Mouse (Mus musculus) lung, embryonic 16.5 days (tissue): ENCODE data around the gene Zfp382. TPM values are rescaled to one million over a fixed set of nuclear protein-coding genes. Genes with fewer than 3 reads are reported as not detected.
"Not testable (repeated sequence)": the region's sequence is repeated elsewhere in the genome, so short reads cannot be mapped to it uniquely, and the experiment has no call there.

Experiments used
- ATAC-seq: fragments of 200-750 bp; cut with Nextera tagmentation; 2 replicates; pipeline ENCODE4 v1.8.0; 2017; ENCODE audit warnings: low read depth, mild to moderate bottlenecking, moderate library complexity
- H3K27ac ChIP-seq: fragments of 300-500 bp; sonication (generic); 2 replicates; pipeline ENCODE4 v1.5.1; 2014; ENCODE audit warnings: mild to moderate bottlenecking, control low read depth, low read length
- H3K27me3 ChIP-seq: fragments of 300-500 bp; sonication (generic); 2 replicates; pipeline ENCODE4 v1.6.1; 2014; ENCODE audit warnings: low read depth, low read length, mixed read lengths; ENCODE audit not compliant: control insufficient read depth, insufficient read depth
- H3K36me3 ChIP-seq: fragments of 300-500 bp; sonication (generic); 2 replicates; pipeline ENCODE4 v1.6.1; 2014; ENCODE audit warnings: low read length; ENCODE audit not compliant: control insufficient read depth, insufficient read depth
- H3K4me1 ChIP-seq: fragments of 300-500 bp; sonication (generic); replicated peaks from 2 replicates; pipeline ENCODE4 v1.6.1; 2014; ENCODE audit warnings: low read length, mixed read lengths; ENCODE audit not compliant: control insufficient read depth, insufficient read depth
- H3K4me2 ChIP-seq: fragments of 300-500 bp; sonication (generic); 2 replicates; pipeline ENCODE4 v1.6.1; 2014; ENCODE audit warnings: low read depth, low read length, control low read depth
- H3K4me3 ChIP-seq: fragments of 300-500 bp; sonication (generic); 2 replicates; pipeline ENCODE4 v1.5.1; 2014; ENCODE audit warnings: mild to moderate bottlenecking, low read length, control low read depth
- H3K9ac ChIP-seq: fragments of 300-500 bp; sonication (generic); 2 replicates; pipeline ENCODE4 v1.6.1; 2014; ENCODE audit warnings: low read length, control low read depth
- H3K9me3 ChIP-seq: fragments of 300-500 bp; sonication (generic); 2 replicates; pipeline ENCODE4 v1.6.1; 2016; ENCODE audit warnings: low read length; ENCODE audit not compliant: control insufficient read depth
- WGBS: fragments of 180-500 bp; shearing (Covaris S2); extraction: QIAGEN DNeasy Blood & Tissue Kit; methylation state at CpG from one replicate; pipeline ENCODE4 v1.1.7; 2014; 5-methylcytosine and 5-hydroxymethylcytosine counted together
- microRNA-seq: library from miRNA; unstranded; fragments of <30 nt; microRNA quantifications from one replicate; pipeline ENCODE4, GENCODE M21; 2016
- polyA plus RNA-seq: library from polyadenylated mRNA; unstranded; fragments of >200 nt; fragmentation: Nextera tagmentation; extraction: Ambion mirVana; gene quantifications from 2 replicates; pipeline ENCODE4 v1.2.1, GENCODE M21; 2015

Gene Zfp382
- polyA plus RNA-seq, 1 experiment from 2014 or later = 11.6 TPM

- no peaks in the 10 kb centered on the region for H3K27me3 ChIP-seq
- peak; percentile 21; the same call in 1 of the 2 replicates for ATAC-seq
- no peak overlapping the region; the same call in 1 of the 2 replicates for H3K27ac ChIP-seq
- H3K4me2 ChIP-seq = peak overlapping the region; percentile 87
- H3K36me3 ChIP-seq = peaks cover 19% of the 10 kb centered on the region
- H3K9me3 ChIP-seq = peaks cover 18% of the 10 kb centered on the region
- H3K9ac ChIP-seq = peak overlapping the region; percentile 92
- 13% methylated on average over 11 of the region's 11 CpGs for WGBS
- peaks cover 8% of the 10 kb centered on the region; the same call in 1 of the 2 replicates for H3K4me1 ChIP-seq
- H3K4me3 ChIP-seq = peak overlapping the region; percentile 78
Observed at GRCm38 (mm10) chr7:30170283-30170951, 48.7 kb downstream of the Zfp382 start.

- H3K9ac ChIP-seq = no peak overlapping the region
- no peak for ATAC-seq
- 0 out of 2 replicates have a peak overlapping the region, but pooled peaks have one; percentile 1 for H3K4me2 ChIP-seq
- WGBS = 65% methylated on average over 12 of the region's 12 CpGs
- H3K4me1 ChIP-seq = no peaks in the 10 kb centered on the region
- H3K36me3 ChIP-seq = peaks cover 10% of the 10 kb centered on the region
- H3K27me3 ChIP-seq = no peaks in the 10 kb centered on the region
- no peaks in the 10 kb centered on the region for H3K9me3 ChIP-seq
- no peak overlapping the region for H3K27ac ChIP-seq
- H3K4me3 ChIP-seq = no peak overlapping the region
Observed at GRCm38 (mm10) chr7:30176474-30176873, 54.7 kb downstream of the Zfp382 start.

GRCm38 (mm10) chr7:30178256-30178655, 56.5 kb downstream of the Zfp382 start:
- Histone ChIP-seq H3K27ac (no peak overlapping the region), H3K27me3 (no peaks in the 10 kb centered on the region), H3K36me3 (peaks cover 10% of the 10 kb centered on the region), H3K9me3 (no peaks in the 10 kb centered on the region), H3K4me1 (no peaks in the 10 kb centered on the region), H3K9ac (no peak overlapping the region), H3K4me2 (no peak overlapping the region), H3K4me3 (no peak overlapping the region)
- WGBS = 70% methylated on average over 11 of the region's 11 CpGs
- ATAC-seq = no peak

GRCm38 (mm10) chr7:30181308-30181707, 59.6 kb downstream of the Zfp382 start:
- H3K27me3 ChIP-seq = no peaks in the 10 kb centered on the region
- WGBS = 7% methylated on average over 4 of the region's 4 CpGs
- no peak; the same call in 1 of the 2 replicates for ATAC-seq

GRCm38 (mm10) chr7:30181929-30182328, 60.2 kb downstream of the Zfp382 start:
- H3K27me3 ChIP-seq, H3K4me2 ChIP-seq, H3K27ac ChIP-seq, H3K9ac ChIP-seq, H3K9me3 ChIP-seq, ATAC-seq, H3K4me3 ChIP-seq, H3K4me1 ChIP-seq: not testable (repeated sequence)
- 92% methylated on average over 10 of the region's 10 CpGs for WGBS
- peaks cover 15% of the 10 kb centered on the region for H3K36me3 ChIP-seq

More at GRCm38 (mm10) chr7:30181308-30181707, 59.6 kb downstream of the Zfp382 start:
- Histone ChIP-seq H3K36me3 (peaks cover 15% of the 10 kb centered on the region), H3K4me3 (no peak overlapping the region), H3K4me2 (no peak overlapping the region), H3K4me1 (peaks cover 6% of the 10 kb centered on the region), H3K9me3 (no peaks in the 10 kb centered on the region), H3K9ac (no peak overlapping the region), H3K27ac (no peak overlapping the region)

GRCm38 (mm10) chr7:30183189-30183588, 61.4 kb downstream of the Zfp382 start:
- ATAC-seq, H3K4me2 ChIP-seq, H3K4me3 ChIP-seq, H3K4me1 ChIP-seq, H3K9ac ChIP-seq, H3K27ac ChIP-seq, H3K27me3 ChIP-seq, H3K9me3 ChIP-seq: not testable (repeated sequence)
- WGBS = 62% methylated on average over 7 of the region's 7 CpGs
- H3K36me3 ChIP-seq = peaks cover 20% of the 10 kb centered on the region

GRCm38 (mm10) chr7:30183879-30184289, 62.1 kb downstream of the Zfp382 start, which contains the start of gene Cox7a1:
TSS of gene Cox7a1 (plus strand) at chr7:30184144.
- no peaks in the 10 kb centered on the region for H3K9me3 ChIP-seq
- ATAC-seq = peak; percentile 79
- peaks cover 6% of the 10 kb centered on the region for H3K4me1 ChIP-seq
- peak within 1 kb of the TSS; percentile 39 for H3K9ac ChIP-seq
- 1% methylated on average over 11 of the region's 11 CpGs for WGBS
- H3K27ac ChIP-seq = no peak within 1 kb of the TSS
- H3K4me2 ChIP-seq = peak within 1 kb of the TSS; percentile 64
- H3K36me3 ChIP-seq = peaks cover 21% of the 10 kb centered on the region
- no peaks in the 10 kb centered on the region for H3K27me3 ChIP-seq
- peak within 1 kb of the TSS; percentile 40 for H3K4me3 ChIP-seq

Small RNA genes within 50 kb of the gene (microRNA-seq; reads per million reads assigned to microRNA genes)
- not detected for gene Gm23368

Other genes starting within 250 kb of the Zfp382 start
- gene Zfp27, start 215.4 kb upstream of the Zfp382 start, polyA plus RNA-seq = 9.3 and 9.7 TPM in 2 replicates
- 4.4 and 4.6 TPM in 2 replicates for gene Zfp383, start 213.7 kb upstream of the Zfp382 start, polyA plus RNA-seq
- gene Zfp74, start 167.9 kb upstream of the Zfp382 start, polyA plus RNA-seq = 9.5 and 9.9 TPM in 2 replicates
- gene Zfp568, start 138.0 kb upstream of the Zfp382 start, polyA plus RNA-seq = 12.3 and 13.8 TPM in 2 replicates
- 3.7 and 4.3 TPM in 2 replicates for gene Zfp14, start 70.6 kb upstream of the Zfp382 start, polyA plus RNA-seq
- 4.7 and 5.0 TPM in 2 replicates for gene Zfp82, start 49.0 kb upstream of the Zfp382 start, polyA plus RNA-seq
- 1.2 and 1.5 TPM in 2 replicates for gene Gm26920, start 31.5 kb upstream of the Zfp382 start, polyA plus RNA-seq
- gene Zfp566, start 31.4 kb upstream of the Zfp382 start, polyA plus RNA-seq = 6.9 and 7.6 TPM in 2 replicates
- gene Zfp260, start 27.2 kb upstream of the Zfp382 start, polyA plus RNA-seq = 115 and 117 TPM in 2 replicates
- 13.7 and 14.8 TPM in 2 replicates for gene Zfp146, start 47.8 kb downstream of the Zfp382 start, polyA plus RNA-seq
- 17.1 and 20.2 TPM in 2 replicates for gene Cox7a1, start 62.2 kb downstream of the Zfp382 start, polyA plus RNA-seq
- gene Capns1, start 76.9 kb downstream of the Zfp382 start, polyA plus RNA-seq = 91.2 and 99.5 TPM in 2 replicates
- gene Polr2i, start 110.0 kb downstream of the Zfp382 start, polyA plus RNA-seq = 146 and 152 TPM in 2 replicates
- 156 and 161 TPM in 2 replicates for gene Tbcb, start 110.3 kb downstream of the Zfp382 start, polyA plus RNA-seq
- 0.30 TPM in 1 of 2 replicates, not detected in the other for gene Ovol3, start 113.8 kb downstream of the Zfp382 start, polyA plus RNA-seq
- 0.48 and 0.83 TPM in 2 replicates for gene Thap8, start 158.2 kb downstream of the Zfp382 start, polyA plus RNA-seq
- 11.8 and 12.2 TPM in 2 replicates for gene Wdr62, start 158.5 kb downstream of the Zfp382 start, polyA plus RNA-seq
- 15.9 and 20.7 TPM in 2 replicates for gene Clip3, start 169.8 kb downstream of the Zfp382 start, polyA plus RNA-seq
- gene Alkbh6, start 186.8 kb downstream of the Zfp382 start, polyA plus RNA-seq = 82.1 and 84.4 TPM in 2 replicates
- gene Syne4, start 192.9 kb downstream of the Zfp382 start, polyA plus RNA-seq = 32.5 and 33.6 TPM in 2 replicates
- gene E130208F15Rik, start 199.8 kb downstream of the Zfp382 start, polyA plus RNA-seq = 0.38 TPM in 1 of 2 replicates, not detected in the other
- gene Sdhaf1, start 202.0 kb downstream of the Zfp382 start, polyA plus RNA-seq = 14.5 and 15.8 TPM in 2 replicates
- gene Lrfn3, start 240.8 kb downstream of the Zfp382 start, polyA plus RNA-seq = 3.5 and 3.9 TPM in 2 replicates